Mouse (Mus musculus): ENCODE results near the gene Gpr142. TPM values are rescaled to one million over a fixed set of nuclear protein-coding genes. Genes with fewer than 3 reads are reported as not detected.

The Gpr142 gene
- total RNA-seq (2021): not detected
- long read RNA-seq, experiment 1: 0 reads
- long read RNA-seq, experiment 2: 0 reads

- intact Hi-C loops (cut with DNase I; ENCODE audit: low total_unique reads): no loop called here
- DNase-seq: no peak
These were observed at the start of gene Gpr142 for GRCm38 (mm10) chr11:114798624-114799023. Gpr142 (plus strand) TSS chr11:114798924.

- peak; percentile 65 for DNase-seq
- intact Hi-C loops (cut with DNase I; ENCODE audit: low total_unique reads): no loop called here
These were observed 33.6 kb upstream of the Gpr142 start, which contains the start of gene Kif19a for GRCm38 (mm10) chr11:114764820-114765818. Kif19a (plus strand) TSS chr11:114765388.

GRCm38 (mm10) chr11:114769911-114770310 is 28.8 kb upstream of the Gpr142 start:
- intact Hi-C loops (cut with DNase I; ENCODE audit: low total_unique reads): no loop called here
- DNase-seq: no peak

GRCm38 (mm10) chr11:114771896-114772295 is 26.8 kb upstream of the Gpr142 start:
- intact Hi-C loops (cut with DNase I; ENCODE audit: low total_unique reads): no loop called here
- DNase-seq: no peak

GRCm38 (mm10) chr11:114780076-114780475 is 18.6 kb upstream of the Gpr142 start:
- DNase-seq: no peak
- intact Hi-C loops (cut with DNase I; ENCODE audit: low total_unique reads): no loop called here

GRCm38 (mm10) chr11:114785892-114786291 is 12.8 kb upstream of the Gpr142 start:
- DNase-seq: no peak
- intact Hi-C loops (cut with DNase I; ENCODE audit: low total_unique reads): no loop called here

GRCm38 (mm10) chr11:114786326-114786725 is 12.4 kb upstream of the Gpr142 start:
- no peak for DNase-seq
- intact Hi-C loops (cut with DNase I; ENCODE audit: low total_unique reads): no loop called here

- intact Hi-C loops (cut with DNase I; ENCODE audit: low total_unique reads): no loop called here
- no peak for DNase-seq
These were observed 11.1 kb upstream of the Gpr142 start for GRCm38 (mm10) chr11:114787611-114788010.

GRCm38 (mm10) chr11:114789061-114789714 is 9.5 kb upstream of the Gpr142 start:
- DNase-seq: peak; percentile 88
- intact Hi-C loops (cut with DNase I; ENCODE audit: low total_unique reads): no loop called here

GRCm38 (mm10) chr11:114789716-114790115 is 9.0 kb upstream of the Gpr142 start:
- no peak for DNase-seq

GRCm38 (mm10) chr11:114790171-114790570 is 8.6 kb upstream of the Gpr142 start:
- intact Hi-C loops (cut with DNase I; ENCODE audit: low total_unique reads): no loop called here
- DNase-seq: no peak

More at GRCm38 (mm10) chr11:114789716-114790115, 9.0 kb upstream of the Gpr142 start:
- intact Hi-C loops (cut with DNase I; ENCODE audit: low total_unique reads): no loop called here

GRCm38 (mm10) chr11:114790841-114791240 is 7.9 kb upstream of the Gpr142 start:
- intact Hi-C loops (cut with DNase I; ENCODE audit: low total_unique reads): no loop called here
- no peak for DNase-seq

GRCm38 (mm10) chr11:114791351-114791889 is 7.3 kb upstream of the Gpr142 start:
- DNase-seq: no peak
- intact Hi-C loops (cut with DNase I; ENCODE audit: low total_unique reads): no loop called here

- peak; percentile 32 for DNase-seq
- intact Hi-C loops (cut with DNase I; ENCODE audit: low total_unique reads): loop anchor here (2.0 kb wide), 1 partner anchor 45 kb away; no protein-coding TSS in a partner anchor
These were observed 6.8 kb upstream of the Gpr142 start for GRCm38 (mm10) chr11:114791891-114792411.

GRCm38 (mm10) chr11:114792931-114793494 is 5.7 kb upstream of the Gpr142 start:
- intact Hi-C loops (cut with DNase I; ENCODE audit: low total_unique reads): loop anchor here (2.0 kb wide), 1 partner anchor 46 kb away; no protein-coding TSS in a partner anchor
- no peak for DNase-seq

GRCm38 (mm10) chr11:114793868-114794545 is 4.7 kb upstream of the Gpr142 start:
- intact Hi-C loops (cut with DNase I; ENCODE audit: low total_unique reads): loop anchor here (2.0 kb wide), 1 partner anchor 47 kb away; no protein-coding TSS in a partner anchor
- no peak for DNase-seq

GRCm38 (mm10) chr11:114794691-114795090 is 4.0 kb upstream of the Gpr142 start:
- intact Hi-C loops (cut with DNase I; ENCODE audit: low total_unique reads): no loop called here
- DNase-seq: no peak

GRCm38 (mm10) chr11:114795231-114795746 is 3.4 kb upstream of the Gpr142 start:
- intact Hi-C loops (cut with DNase I; ENCODE audit: low total_unique reads): no loop called here
- DNase-seq: peak; percentile 70
